Mouse (Mus musculus) stomach, postnatal 0 days (tissue): ENCODE measurements at regions not wholly inside any gene's neighbourhood (a gene's known extent, or its start where the extent isn't known, plus 50 kb on each side); places are given as distances from the start of the nearest gene placed in this dataset.

Experiments
- ATAC-seq: fragments of 200-750 bp; cut with Nextera tagmentation; 2 replicates; pipeline ENCODE4 v1.8.0; 2017; ENCODE audit not compliant: low FRiP score, low TSS enrichment
- DNase-seq: peaks from one replicate; pipeline ENCODE4 v3.0.0-alpha.2; 2016; ENCODE audit warnings: low spot score
- H3K27ac ChIP-seq: fragments of 300-500 bp; sonication (generic); replicated peaks from 2 replicates; pipeline ENCODE4 v1.5.1; 2014; ENCODE audit warnings: mild to moderate bottlenecking, control low read depth
- H3K27me3 ChIP-seq: fragments of 300-500 bp; sonication (generic); 2 replicates; pipeline ENCODE4 v1.6.1; 2014; ENCODE audit warnings: low read length; ENCODE audit not compliant: control insufficient read depth, insufficient read depth
- H3K36me3 ChIP-seq: fragments of 300-500 bp; sonication (generic); 2 replicates; pipeline ENCODE4 v1.6.1; 2014; ENCODE audit warnings: low read length, mixed read lengths; ENCODE audit not compliant: control insufficient read depth, insufficient read depth
- H3K4me1 ChIP-seq: fragments of 300-500 bp; sonication (generic); replicated peaks from 2 replicates; pipeline ENCODE4 v1.6.1; 2014; ENCODE audit warnings: antibody characterized with exemption; ENCODE audit not compliant: control insufficient read depth, insufficient read depth
- H3K4me2 ChIP-seq: fragments of 300-500 bp; sonication (generic); replicated peaks from 2 replicates; pipeline ENCODE4 v1.6.1; 2014; ENCODE audit warnings: low read depth, mild to moderate bottlenecking, control low read depth, moderate library complexity
- H3K4me3 ChIP-seq: fragments of 300-500 bp; sonication (generic); 2 replicates; pipeline ENCODE4 v1.5.1; 2014; ENCODE audit warnings: low read depth, low read length, control low read depth
- H3K9ac ChIP-seq: fragments of 300-500 bp; sonication (generic); 2 replicates; pipeline ENCODE4 v1.6.1; 2014; ENCODE audit warnings: mild to moderate bottlenecking, low read length, control low read depth, mixed read lengths
- H3K9me3 ChIP-seq: fragments of 300-500 bp; sonication (generic); 2 replicates; pipeline ENCODE4 v1.6.1; 2016; ENCODE audit warnings: low read length; ENCODE audit not compliant: control insufficient read depth
- CTCF ChIP-seq: IDR thresholded peaks from 2 replicates; pipeline ENCODE4 v1.5.1; 2016; ENCODE audit warnings: antibody characterized with exemption, low read depth, mild to moderate bottlenecking, moderate library complexity
- EP300 ChIP-seq: optimal IDR thresholded peaks from 2 replicates; pipeline ENCODE3; 2016; ENCODE audit warnings: antibody characterized with exemption
- WGBS: fragments of 180-500 bp; shearing (Covaris S2); extraction: QIAGEN DNeasy Blood & Tissue Kit; methylation state at CpG from one replicate; pipeline ENCODE4 v1.1.7; 2014; 5-methylcytosine and 5-hydroxymethylcytosine counted together

GRCm38 (mm10) chr1:98268853-98269252 is 152.1 kb upstream of the Slco6d1 start:
- ATAC-seq (no peak), DNase-seq (no peak)
- Histone ChIP-seq H3K9me3 (no peaks in the 10 kb centered on the region), H3K27ac (no peak overlapping the region), H3K36me3 (no peaks in the 10 kb centered on the region), H3K9ac (no peak overlapping the region), H3K4me1 (no peaks in the 10 kb centered on the region), H3K27me3 (no peaks in the 10 kb centered on the region), H3K4me3 (no peak overlapping the region), H3K4me2 (no peak overlapping the region)
- 61% methylated on average over 2 of the region's 2 CpGs for WGBS
- no peak for TF ChIP-seq CTCF
- TF ChIP-seq EP300 = no peak

GRCm38 (mm10) chr1:98270212-98270611 is 150.7 kb upstream of the Slco6d1 start:
- no peaks in the 10 kb centered on the region for H3K27me3 ChIP-seq
- 83% methylated on average over 1 of the region's 1 CpGs for WGBS
- no peak for ATAC-seq
- no peak overlapping the region for H3K9ac ChIP-seq
- no peaks in the 10 kb centered on the region for H3K36me3 ChIP-seq
- H3K27ac ChIP-seq = no peak overlapping the region
- H3K9me3 ChIP-seq = no peaks in the 10 kb centered on the region
- DNase-seq = no peak
- H3K4me2 ChIP-seq = no peak overlapping the region
- H3K4me1 ChIP-seq = no peaks in the 10 kb centered on the region
- H3K4me3 ChIP-seq = no peak overlapping the region
- no peak for TF ChIP-seq CTCF
- TF ChIP-seq EP300 = no peak

- no peak for ATAC-seq
- no peaks in the 10 kb centered on the region for H3K36me3 ChIP-seq
- H3K27ac ChIP-seq = no peak overlapping the region
- H3K9ac ChIP-seq = no peak overlapping the region
- WGBS = 32% methylated on average over 6 of the region's 6 CpGs
- no peaks in the 10 kb centered on the region for H3K27me3 ChIP-seq
- H3K9me3 ChIP-seq = no peaks in the 10 kb centered on the region
- H3K4me3 ChIP-seq = no peak overlapping the region
- no peak overlapping the region for H3K4me2 ChIP-seq
- no peaks in the 10 kb centered on the region for H3K4me1 ChIP-seq
- no peak for TF ChIP-seq EP300
- TF ChIP-seq CTCF = no peak
- no peak for DNase-seq
These were observed 146.8 kb upstream of the Slco6d1 start for GRCm38 (mm10) chr1:98273966-98274616.

GRCm38 (mm10) chr1:98275524-98275923 is 145.4 kb upstream of the Slco6d1 start:
- TF ChIP-seq EP300 = no peak
- TF ChIP-seq CTCF = no peak
- no peak overlapping the region for H3K4me2 ChIP-seq
- no peaks in the 10 kb centered on the region for H3K4me1 ChIP-seq
- H3K9ac ChIP-seq = no peak overlapping the region
- H3K4me3 ChIP-seq = no peak overlapping the region
- 39% methylated on average over 1 of the region's 1 CpGs for WGBS
- no peak overlapping the region for H3K27ac ChIP-seq
- ATAC-seq = no peak
- H3K27me3 ChIP-seq = no peaks in the 10 kb centered on the region
- no peak for DNase-seq
- no peaks in the 10 kb centered on the region for H3K9me3 ChIP-seq
- H3K36me3 ChIP-seq = no peaks in the 10 kb centered on the region

- H3K4me3 ChIP-seq = no peak overlapping the region
- no peak for TF ChIP-seq CTCF
- TF ChIP-seq EP300 = no peak
- H3K27ac ChIP-seq = no peak overlapping the region
- ATAC-seq (no peak), DNase-seq (no peak)
- H3K36me3 ChIP-seq = no peaks in the 10 kb centered on the region
- WGBS = 53% methylated on average over 2 of the region's 2 CpGs
- H3K4me1 ChIP-seq = no peaks in the 10 kb centered on the region
- no peak overlapping the region for H3K9ac ChIP-seq
- H3K27me3 ChIP-seq = no peaks in the 10 kb centered on the region
- H3K9me3 ChIP-seq = no peaks in the 10 kb centered on the region
- H3K4me2 ChIP-seq = no peak overlapping the region
These were observed 141.4 kb upstream of the Slco6d1 start for GRCm38 (mm10) chr1:98279446-98280048.

- DNase-seq (no peak), ATAC-seq (peak; percentile 40; the same call in 1 of the 2 replicates)
- H3K9ac ChIP-seq = no peak overlapping the region
- no peaks in the 10 kb centered on the region for H3K4me1 ChIP-seq
- H3K9me3 ChIP-seq = no peaks in the 10 kb centered on the region
- H3K27ac ChIP-seq = no peak overlapping the region
- TF ChIP-seq EP300 (no peak), CTCF (no peak)
- H3K4me3 ChIP-seq = no peak overlapping the region
- no peak overlapping the region for H3K4me2 ChIP-seq
- H3K27me3 ChIP-seq = no peaks in the 10 kb centered on the region
- H3K36me3 ChIP-seq = no peaks in the 10 kb centered on the region
- 44% methylated on average over 9 of the region's 9 CpGs for WGBS
These were observed 140.5 kb upstream of the Slco6d1 start for GRCm38 (mm10) chr1:98280263-98281052.
